Mouse (Mus musculus) liver, embryonic 13.5 days (tissue): ENCODE data around the gene Gar1. TPM values are rescaled to one million over a fixed set of nuclear protein-coding genes. Genes with fewer than 3 reads are reported as not detected.

Source experiments
- ATAC-seq: fragments of 200-750 bp; cut with Nextera tagmentation; 2 replicates; pipeline ENCODE4 v1.8.0; 2017; ENCODE audit warnings: low read depth, mild to moderate bottlenecking, moderate number of reproducible peaks, moderate library complexity
- DNase-seq: peaks from one replicate; pipeline ENCODE4 v3.0.0; 2022
- H3K27ac ChIP-seq: fragments of 300-500 bp; sonication (generic); 2 replicates; pipeline ENCODE4 v1.5.1; 2015; ENCODE audit warnings: moderate library complexity, mild to moderate bottlenecking, inconsistent platforms
- H3K27me3 ChIP-seq: fragments of 300-500 bp; sonication (generic); 2 replicates; pipeline ENCODE4 v1.6.1; 2015; ENCODE audit warnings: mild to moderate bottlenecking, inconsistent platforms
- H3K36me3 ChIP-seq: fragments of 300-500 bp; sonication (generic); 2 replicates; pipeline ENCODE4 v1.6.1; 2015; ENCODE audit warnings: mild to moderate bottlenecking, inconsistent platforms
- H3K4me1 ChIP-seq: fragments of 300-500 bp; sonication (generic); replicated peaks from 2 replicates; pipeline ENCODE4 v1.6.1; 2015; ENCODE audit warnings: inconsistent platforms
- H3K4me2 ChIP-seq: fragments of 300-500 bp; sonication (generic); 2 replicates; pipeline ENCODE4 v1.6.1; 2015; ENCODE audit warnings: inconsistent platforms, mild to moderate bottlenecking, moderate library complexity
- H3K4me3 ChIP-seq: fragments of 300-500 bp; sonication (generic); replicated peaks from 2 replicates; pipeline ENCODE4 v1.5.1; 2015; ENCODE audit warnings: mild to moderate bottlenecking, inconsistent platforms
- H3K9ac ChIP-seq: fragments of 300-500 bp; sonication (generic); 2 replicates; pipeline ENCODE4 v1.6.1; 2015; ENCODE audit warnings: mild to moderate bottlenecking, inconsistent platforms
- H3K9me3 ChIP-seq: fragments of 300-500 bp; sonication (generic); replicated peaks from 2 replicates; pipeline ENCODE4 v1.6.1; 2016; ENCODE audit warnings: inconsistent platforms
- WGBS: fragments of 180-500 bp; shearing (Covaris S2); methylation state at CpG from one replicate; pipeline ENCODE4 v1.1.7; 2015; ENCODE audit not compliant: insufficient replicate concordance; 5-methylcytosine and 5-hydroxymethylcytosine counted together
- polyA plus RNA-seq: library from polyadenylated mRNA; unstranded; fragments of >200 nt; fragmentation: Nextera tagmentation; extraction: Ambion mirVana; gene quantifications from 2 replicates; pipeline ENCODE4 v1.2.1, GENCODE M21; 2015

Gar1 gene
- polyA plus RNA-seq, 1 experiment from 2014 or later, result 64.9 TPM

DNA sequence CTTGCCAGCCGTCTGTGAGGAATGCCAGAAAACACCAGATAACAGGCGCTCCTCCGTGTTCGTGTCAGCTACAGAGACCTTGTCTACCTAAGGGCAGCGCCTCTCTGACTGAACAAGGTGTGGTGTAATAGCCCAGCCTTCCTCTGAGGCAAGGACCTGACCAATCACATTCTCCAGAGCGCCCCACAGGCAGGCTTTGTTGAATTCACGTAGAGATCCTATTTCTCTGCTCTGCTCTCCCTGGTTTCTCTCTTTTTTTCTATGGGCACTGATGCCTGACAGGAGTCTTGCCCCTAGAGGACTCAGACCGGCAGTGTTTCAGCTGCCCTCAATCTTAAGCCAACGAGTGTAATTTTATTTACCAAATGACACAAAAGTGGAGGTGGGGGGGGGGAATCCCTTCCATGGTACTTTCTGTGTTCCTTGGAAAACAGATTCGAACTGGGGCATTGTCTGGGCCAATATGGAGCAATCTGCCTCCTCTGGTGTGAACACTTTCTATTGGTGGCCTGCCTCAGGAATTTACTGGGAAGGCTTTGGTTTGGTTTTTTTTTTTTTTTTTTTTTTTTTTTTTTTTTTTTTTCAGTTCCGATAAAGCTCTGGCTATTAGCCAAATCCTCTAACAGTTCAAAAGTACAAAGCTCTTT, 5.0 kb upstream of the Gar1 start:
- Histone ChIP-seq H3K4me2 (peak overlapping the region; percentile 41), H3K4me3 (no peak overlapping the region), H3K9me3 (no peaks in the 10 kb centered on the region), H3K4me1 (peaks cover 2% of the 10 kb centered on the region; the same call in 1 of the 2 replicates), H3K27me3 (no peaks in the 10 kb centered on the region), H3K27ac (peak overlapping the region; percentile 68), H3K36me3 (no peaks in the 10 kb centered on the region), H3K9ac (peak overlapping the region; percentile 1; the same call in 1 of the 2 replicates)
- no peak for DNase-seq
- no peak for ATAC-seq
- WGBS, result 20% methylated on average over 11 of the region's 11 CpGs

DNA sequence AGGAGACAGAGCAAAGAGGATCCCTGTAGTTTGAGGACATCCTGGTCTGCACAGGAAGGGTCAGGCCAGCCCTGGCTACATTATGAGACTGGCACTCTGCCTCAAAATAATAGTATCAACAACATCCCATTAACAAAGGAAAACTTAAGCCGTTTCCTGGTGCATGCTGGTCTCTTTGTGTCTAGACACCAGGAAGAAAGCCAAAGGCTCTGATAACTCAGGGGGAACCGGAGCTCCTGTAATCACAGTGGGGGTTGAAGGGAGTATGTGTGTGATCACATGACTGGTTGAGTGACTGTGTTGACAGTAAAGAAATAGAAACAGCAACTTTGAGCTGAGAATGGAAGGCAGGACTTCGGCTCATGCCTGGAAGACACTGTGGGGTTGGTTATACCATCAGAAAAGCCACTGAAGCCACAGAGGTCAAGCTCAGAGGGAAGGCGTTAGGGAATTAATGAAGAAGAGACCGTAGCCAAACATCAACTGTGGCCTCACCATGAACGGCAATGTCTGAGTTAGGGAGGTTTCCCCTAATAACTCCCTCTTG, 4.3 kb upstream of the Gar1 start, which contains the start of gene Cfi:
Gene Cfi, plus strand, starts transcription at position 497 of the 547 bp plus-strand sequence.
- H3K9me3 ChIP-seq, result no peaks in the 10 kb centered on the region
- no peaks in the 10 kb centered on the region for H3K36me3 ChIP-seq
- H3K27me3 ChIP-seq, result no peaks in the 10 kb centered on the region
- peaks cover 2% of the 10 kb centered on the region for H3K4me1 ChIP-seq
- no peak for DNase-seq
- peak within 1 kb of the TSS; percentile 1; the same call in 1 of the 2 replicates for H3K9ac ChIP-seq
- 48% methylated on average over 6 of the region's 6 CpGs for WGBS
- peak within 1 kb of the TSS; percentile 68 for H3K27ac ChIP-seq
- H3K4me3 ChIP-seq, result peak within 1 kb of the TSS; percentile 35; the same call in 1 of the 2 replicates
- ATAC-seq, result no peak
- peak within 1 kb of the TSS; percentile 41 for H3K4me2 ChIP-seq

DNA sequence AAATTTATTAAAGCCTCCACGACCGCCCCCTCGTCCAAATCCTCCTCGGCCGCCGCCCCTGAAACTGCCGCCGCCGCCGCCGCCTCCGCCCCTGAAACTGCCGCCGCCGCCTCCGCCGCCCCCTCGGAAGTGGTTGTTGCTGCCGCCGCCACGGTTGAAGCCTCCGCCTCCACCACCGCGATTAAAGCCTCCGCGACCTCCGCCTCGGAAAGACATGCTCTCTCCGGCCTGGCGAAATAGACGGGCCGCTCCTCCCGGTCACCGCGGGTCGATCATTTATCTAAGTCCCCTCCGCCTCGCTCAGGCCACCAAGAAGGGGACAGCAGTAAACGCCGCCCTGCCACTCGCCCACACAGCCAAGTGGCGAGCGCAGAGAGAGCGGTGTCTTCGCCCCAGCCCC, 570 bp downstream of the Gar1 start:
- DNase-seq, result peak; percentile 43
- ATAC-seq, result peak; percentile 19
- H3K9me3 ChIP-seq, result no peaks in the 10 kb centered on the region
- peaks cover 31% of the 10 kb centered on the region for H3K36me3 ChIP-seq
- peaks cover 26% of the 10 kb centered on the region for H3K4me1 ChIP-seq
- H3K27me3 ChIP-seq, result no peaks in the 10 kb centered on the region
- H3K27ac ChIP-seq, result peak overlapping the region; percentile 82
- H3K9ac ChIP-seq, result peak overlapping the region; percentile 83
- H3K4me2 ChIP-seq, result peak overlapping the region; percentile 94
- WGBS, result 0% methylated on average over 45 of the region's 45 CpGs
- peak overlapping the region; percentile 87 for H3K4me3 ChIP-seq

DNA sequence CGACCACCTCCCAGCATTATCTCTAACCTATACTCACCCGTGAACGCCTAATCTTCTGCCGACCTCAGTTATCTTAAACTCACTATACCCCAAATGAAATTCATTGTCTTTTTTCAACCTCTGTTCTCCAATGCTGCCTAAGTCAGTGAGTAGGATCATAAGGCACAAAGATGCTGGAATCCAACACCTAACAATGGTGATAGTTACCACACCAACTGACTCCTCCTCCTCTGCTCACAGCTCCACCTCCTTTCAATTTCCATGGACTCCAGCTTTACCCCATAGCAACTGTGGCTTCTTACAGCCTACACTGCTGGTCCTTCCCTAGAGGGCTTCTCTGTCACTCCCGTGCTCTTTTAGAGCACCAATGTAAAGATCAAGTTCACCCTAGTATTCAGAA, 3.5 kb downstream of the Gar1 start:
- Histone ChIP-seq H3K27ac (no peak overlapping the region), H3K27me3 (no peaks in the 10 kb centered on the region), H3K9me3 (no peaks in the 10 kb centered on the region), H3K4me1 (peaks cover 26% of the 10 kb centered on the region), H3K4me2 (no peak overlapping the region), H3K9ac (no peak overlapping the region), H3K4me3 (no peak overlapping the region), H3K36me3 (peaks cover 54% of the 10 kb centered on the region)
- DNase-seq (no peak), ATAC-seq (no peak)
- WGBS, result 63% methylated on average over 5 of the region's 5 CpGs

DNA sequence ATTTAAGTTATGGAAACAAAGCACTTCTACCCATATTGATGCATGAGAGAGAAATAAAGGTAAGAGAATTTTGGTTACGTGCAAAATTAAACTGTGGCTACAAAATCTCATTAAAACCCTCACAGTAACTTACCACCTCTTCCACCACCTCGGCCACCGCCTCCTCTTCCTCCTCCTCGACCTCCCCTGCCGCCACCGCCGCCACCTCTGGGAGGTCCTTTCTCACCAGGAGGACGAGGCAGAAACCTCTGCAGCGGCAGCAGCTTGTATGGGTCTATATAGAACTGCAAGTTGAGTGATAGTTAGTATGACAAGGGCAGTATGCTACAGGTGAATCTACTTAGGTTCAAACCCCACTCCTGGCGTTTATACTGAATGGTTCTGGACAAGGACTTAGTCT, 4.5 kb downstream of the Gar1 start:
- Histone ChIP-seq H3K27ac (no peak overlapping the region), H3K36me3 (peaks cover 62% of the 10 kb centered on the region), H3K4me1 (peaks cover 26% of the 10 kb centered on the region), H3K27me3 (no peaks in the 10 kb centered on the region), H3K9me3 (no peaks in the 10 kb centered on the region), H3K9ac (no peak overlapping the region), H3K4me2 (no peak overlapping the region), H3K4me3 (no peak overlapping the region)
- 82% methylated on average over 10 of the region's 10 CpGs for WGBS
- DNase-seq (no peak), ATAC-seq (no peak)

DNA sequence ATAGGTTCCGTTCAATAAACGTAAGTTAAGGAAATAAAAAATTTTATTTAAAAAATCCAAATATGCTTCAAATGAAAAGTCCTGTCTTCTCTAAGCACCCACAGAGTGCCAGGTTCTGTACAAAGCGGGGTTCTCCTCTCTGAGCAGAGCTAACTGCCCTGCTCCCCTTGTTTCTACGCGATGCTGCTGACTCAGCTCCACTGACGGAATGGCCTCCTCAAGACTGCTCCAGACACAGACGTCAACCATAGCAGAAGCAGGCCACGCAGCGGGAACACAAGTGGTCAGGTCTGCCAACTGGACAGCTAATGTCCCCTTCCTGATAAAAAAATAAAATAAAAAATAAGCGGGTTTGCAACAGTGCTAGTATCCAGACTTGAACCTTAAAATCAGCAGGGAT, 6.3 kb downstream of the Gar1 start:
- no peak overlapping the region for H3K4me2 ChIP-seq
- no peak overlapping the region for H3K4me3 ChIP-seq
- ATAC-seq, result no peak
- peaks cover 64% of the 10 kb centered on the region for H3K36me3 ChIP-seq
- H3K27me3 ChIP-seq, result no peaks in the 10 kb centered on the region
- H3K9ac ChIP-seq, result no peak overlapping the region
- WGBS, result 86% methylated on average over 10 of the region's 10 CpGs
- H3K4me1 ChIP-seq, result peaks cover 20% of the 10 kb centered on the region
- H3K27ac ChIP-seq, result no peak overlapping the region
- H3K9me3 ChIP-seq, result no peaks in the 10 kb centered on the region
- DNase-seq, result no peak

DNA sequence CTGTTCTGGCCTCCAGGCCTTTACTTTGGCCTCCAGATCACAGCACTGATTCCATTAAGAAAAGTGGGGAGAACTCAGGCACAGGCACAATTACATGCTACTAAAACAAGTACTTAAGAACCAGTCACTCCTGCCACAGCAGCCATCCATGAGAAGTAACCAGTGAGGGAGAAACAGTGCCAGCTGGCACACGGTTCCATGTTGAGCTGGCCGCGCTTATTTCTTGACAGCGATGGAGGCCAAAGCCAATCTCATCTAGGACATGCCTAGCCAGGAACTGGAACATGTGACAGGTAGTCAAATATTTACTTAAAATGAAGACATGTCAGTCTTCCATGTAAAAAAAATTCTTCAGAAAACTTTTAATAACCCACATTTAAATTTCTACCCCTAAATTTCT, 7.0 kb downstream of the Gar1 start:
- ATAC-seq, result no peak

DNA sequence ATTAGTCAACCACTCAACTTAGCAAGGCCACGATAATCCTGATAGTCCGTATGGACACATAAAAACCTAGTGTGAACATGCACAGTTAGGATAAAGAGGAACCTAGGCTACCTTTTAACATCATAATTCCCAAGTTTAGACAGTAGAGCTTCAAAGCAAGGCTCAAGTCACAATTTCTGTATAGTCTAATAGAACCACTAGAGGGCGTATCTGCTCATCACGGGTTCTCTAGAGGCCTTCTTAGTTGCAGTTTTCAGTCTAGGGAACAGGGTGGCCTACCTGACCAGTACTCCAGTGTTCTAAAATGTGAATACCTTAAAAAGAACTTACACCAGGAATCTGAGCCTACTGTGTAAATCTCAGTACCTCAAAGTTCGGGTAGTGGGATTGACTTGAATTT, 7.9 kb downstream of the Gar1 start:
- Histone ChIP-seq H3K4me2 (no peak overlapping the region), H3K27me3 (no peaks in the 10 kb centered on the region), H3K9me3 (no peaks in the 10 kb centered on the region), H3K27ac (no peak overlapping the region), H3K4me3 (no peak overlapping the region), H3K4me1 (peaks cover 5% of the 10 kb centered on the region), H3K36me3 (peaks cover 57% of the 10 kb centered on the region), H3K9ac (no peak overlapping the region)
- WGBS, result 46% methylated on average over 5 of the region's 5 CpGs
- ATAC-seq (peak; percentile 59; the same call in 1 of the 2 replicates), DNase-seq (no peak)

More for the DNA sequence above, 7.0 kb downstream of the Gar1 start:
- H3K9me3 ChIP-seq, result no peaks in the 10 kb centered on the region
- no peaks in the 10 kb centered on the region for H3K27me3 ChIP-seq
- WGBS, result 92% methylated on average over 4 of the region's 4 CpGs
- H3K4me2 ChIP-seq, result no peak overlapping the region
- no peak overlapping the region for H3K9ac ChIP-seq
- no peak for DNase-seq
- H3K36me3 ChIP-seq, result peaks cover 64% of the 10 kb centered on the region
- peaks cover 12% of the 10 kb centered on the region for H3K4me1 ChIP-seq
- H3K4me3 ChIP-seq, result no peak overlapping the region
- no peak overlapping the region for H3K27ac ChIP-seq

DNA sequence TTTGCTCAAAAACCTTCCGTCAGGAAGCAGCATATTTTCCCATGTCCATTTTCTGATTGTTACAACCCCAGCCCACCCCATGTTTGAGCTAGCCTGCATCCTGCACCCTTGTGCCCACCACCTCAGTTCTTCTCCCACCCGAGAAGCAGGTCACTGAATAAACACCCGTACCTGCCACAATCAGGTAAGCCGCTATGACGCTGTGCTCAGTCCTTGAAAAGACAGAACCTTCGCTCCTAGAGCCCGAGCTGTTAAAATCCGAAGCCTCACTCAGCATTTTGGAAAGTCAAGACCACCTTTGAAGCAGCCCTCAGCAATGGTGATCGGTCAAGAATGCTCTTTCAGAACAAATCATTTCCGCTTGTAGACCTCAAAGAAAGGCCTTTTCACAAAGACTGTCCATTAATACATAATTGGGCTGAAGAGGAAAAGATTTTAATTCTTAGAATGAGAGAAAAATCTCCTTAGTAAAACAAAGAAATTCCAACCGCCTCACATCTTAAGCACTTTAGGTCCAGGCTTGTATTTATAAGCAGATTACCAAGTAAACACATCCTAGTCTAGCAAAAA, 8.9 kb downstream of the Gar1 start, which contains the start of gene Rrh:
Gene Rrh, minus strand, starts transcription at position 382 of the 570 bp plus-strand sequence.
- 81% methylated on average over 11 of the region's 11 CpGs for WGBS

DNA sequence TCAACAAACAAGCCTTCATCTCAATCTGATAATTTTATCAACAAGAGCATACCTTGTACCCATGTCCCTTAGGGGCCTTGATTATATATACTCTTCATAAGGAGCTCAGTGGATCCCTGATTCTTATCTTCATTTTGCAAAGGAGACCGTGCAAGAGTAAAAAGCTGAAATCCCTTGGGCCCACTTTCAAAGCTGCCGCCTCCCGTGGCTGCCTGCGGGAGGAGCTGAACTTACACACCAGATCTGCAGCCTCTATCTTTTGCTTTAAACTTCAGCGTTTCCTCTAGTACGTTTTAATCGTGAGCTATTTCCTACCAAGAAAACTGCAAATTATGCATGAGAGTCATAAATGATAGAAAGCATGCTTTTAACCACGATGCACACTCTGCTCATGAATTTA, 9.5 kb downstream of the Gar1 start:
- H3K9ac ChIP-seq, result no peak overlapping the region
- no peaks in the 10 kb centered on the region for H3K4me1 ChIP-seq
- DNase-seq (no peak), ATAC-seq (no peak)
- no peaks in the 10 kb centered on the region for H3K9me3 ChIP-seq
- H3K36me3 ChIP-seq, result peaks cover 44% of the 10 kb centered on the region
- WGBS, result 75% methylated on average over 8 of the region's 8 CpGs
- H3K27me3 ChIP-seq, result no peaks in the 10 kb centered on the region
- H3K27ac ChIP-seq, result no peak overlapping the region
- H3K4me2 ChIP-seq, result no peak overlapping the region
- no peak overlapping the region for H3K4me3 ChIP-seq

More for the DNA sequence above, 8.9 kb downstream of the Gar1 start, which contains the start of gene Rrh:
- no peak for ATAC-seq
- no peak within 1 kb of the TSS for H3K27ac ChIP-seq
- H3K36me3 ChIP-seq, result peaks cover 47% of the 10 kb centered on the region
- H3K4me3 ChIP-seq, result no peak within 1 kb of the TSS
- H3K9me3 ChIP-seq, result no peaks in the 10 kb centered on the region
- no peak for DNase-seq
- H3K4me2 ChIP-seq, result no peak within 1 kb of the TSS
- no peak within 1 kb of the TSS for H3K9ac ChIP-seq
- no peaks in the 10 kb centered on the region; the same call in 1 of the 2 replicates for H3K4me1 ChIP-seq
- H3K27me3 ChIP-seq, result no peaks in the 10 kb centered on the region

DNA sequence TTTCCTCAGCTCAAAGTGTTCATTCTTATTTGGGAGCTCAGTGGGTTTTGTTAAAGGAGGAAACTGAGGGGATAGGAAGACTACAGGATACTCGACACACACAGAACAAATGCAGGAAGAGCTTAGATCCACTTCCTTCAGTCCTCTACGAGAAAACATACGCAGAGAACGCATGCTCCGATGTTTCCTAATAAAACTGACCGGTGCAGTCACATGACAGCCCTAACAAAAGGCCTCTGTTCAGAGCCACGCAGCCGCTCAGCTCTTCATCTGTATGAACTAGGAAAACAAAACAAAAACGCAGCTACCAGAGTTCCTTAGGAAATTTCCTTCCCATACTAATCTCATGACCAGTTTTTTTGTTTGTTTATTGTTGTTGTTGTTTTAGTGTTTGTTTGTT, 10.3 kb downstream of the Gar1 start:
- Histone ChIP-seq H3K27me3 (no peaks in the 10 kb centered on the region), H3K4me2 (no peak overlapping the region), H3K36me3 (peaks cover 35% of the 10 kb centered on the region), H3K4me1 (no peaks in the 10 kb centered on the region), H3K4me3 (no peak overlapping the region), H3K9ac (no peak overlapping the region), H3K9me3 (no peaks in the 10 kb centered on the region), H3K27ac (no peak overlapping the region)
- WGBS, result 64% methylated on average over 9 of the region's 9 CpGs
- no peak for ATAC-seq
- no peak for DNase-seq
